Mouse (Mus musculus): ENCODE measurements around the gene Braf.

Gene Braf

DNA sequence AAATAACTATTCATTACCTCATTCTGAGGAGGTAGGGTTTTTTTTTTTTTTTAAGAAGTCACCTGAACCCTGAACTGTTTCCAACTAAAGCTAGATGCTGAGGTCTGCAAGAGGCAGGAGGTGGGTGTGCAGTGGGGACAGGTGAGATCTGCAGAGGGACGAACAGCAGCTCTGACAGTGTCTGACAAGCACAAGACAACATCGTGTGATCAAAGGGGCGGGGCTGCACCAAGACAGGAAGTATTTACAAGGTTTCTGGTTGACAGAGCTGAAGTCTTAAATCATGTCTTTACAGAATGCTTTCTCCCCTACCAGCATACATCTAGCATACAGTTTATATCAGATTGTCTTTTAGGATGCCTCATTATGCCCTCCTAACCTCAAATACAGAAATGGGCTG lies 118.4 kb downstream of the Braf start:
- peak in 1 of 2 experiments; percentile 24 for DNase-seq

- DNase-seq: no peak
Observed at GRCm38 (mm10) chr6:39606056-39606455, 119.2 kb downstream of the Braf start.

GRCm38 (mm10) chr6:39604565-39604964 lies 120.7 kb downstream of the Braf start:
- no peak for DNase-seq

DNA sequence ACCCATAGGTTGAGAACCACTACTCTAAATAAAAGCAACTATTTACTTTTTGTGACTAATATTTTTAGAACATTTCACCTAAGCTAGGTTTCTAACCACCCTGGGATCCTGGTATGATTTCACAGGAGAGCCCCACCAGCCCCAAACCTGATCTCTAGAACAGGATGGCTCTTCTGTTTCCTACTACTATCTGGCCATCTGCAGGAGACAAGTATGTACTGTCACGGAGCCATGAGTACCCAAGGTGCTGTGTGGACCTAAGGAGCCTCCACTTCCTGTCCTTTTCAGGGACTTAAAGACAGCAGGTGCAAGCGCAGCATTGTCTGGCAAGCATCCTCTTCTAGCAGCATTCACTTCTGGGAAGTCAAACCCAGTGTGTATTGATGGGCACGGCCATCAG lies 123.4 kb downstream of the Braf start:
- no peak for DNase-seq

GRCm38 (mm10) chr6:39600851-39601250 lies 124.4 kb downstream of the Braf start:
- DNase-seq: no peak

DNA sequence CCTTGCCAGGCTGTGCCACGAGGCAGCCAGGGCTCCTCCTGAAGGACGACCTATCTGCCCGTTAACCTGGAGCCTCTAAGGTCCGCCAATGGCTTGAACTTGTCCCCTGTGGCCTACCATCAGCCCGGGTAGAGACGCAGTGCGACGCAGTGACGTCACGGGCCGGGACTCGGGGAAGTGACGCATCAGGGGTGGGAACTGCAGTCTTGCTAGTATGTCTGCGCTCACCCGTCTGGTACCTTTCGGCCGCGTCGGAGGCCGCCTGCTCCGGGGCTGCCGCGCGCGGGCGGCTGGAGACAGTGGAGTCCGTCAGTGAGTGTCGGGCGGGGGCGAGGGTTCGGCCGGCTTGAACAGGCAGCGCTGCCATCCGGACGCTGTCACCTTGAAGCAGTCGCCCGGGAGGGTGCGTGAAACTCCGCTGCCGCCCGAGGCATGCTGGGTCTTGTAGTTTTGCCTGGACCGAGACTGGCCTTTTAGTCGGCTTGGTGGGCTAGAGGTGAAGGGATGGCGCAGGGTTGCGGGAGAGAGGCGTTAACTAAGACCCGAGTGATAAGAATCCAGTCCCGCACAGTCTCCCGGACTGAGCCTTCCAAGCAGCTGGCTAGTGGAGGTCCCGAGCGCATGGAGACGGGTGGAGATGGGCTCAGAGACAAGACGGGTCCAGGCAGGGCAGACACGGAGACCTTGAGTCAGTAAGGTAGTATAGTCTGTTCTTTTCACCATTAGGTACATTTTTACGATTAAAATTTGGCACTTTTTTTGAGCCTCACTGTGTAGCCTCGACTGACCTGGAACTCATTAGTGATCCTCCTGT lies 132.7 kb downstream of the Braf start, which contains the start of gene Ndufb2:
TSS of gene Ndufb2 (plus strand) at position 174 of the 814 bp plus-strand sequence.
- peak; percentile 86 to 93 for DNase-seq

- DNase-seq: no peak
Observed at GRCm38 (mm10) chr6:39591481-39591880, 133.8 kb downstream of the Braf start.

- DNase-seq: no peak
Observed at GRCm38 (mm10) chr6:39585517-39585916, 139.7 kb downstream of the Braf start, which contains the start of gene Gm42420. Gene Gm42420, plus strand, starts transcription at chr6:39585753.

- DNase-seq: no peak
Observed at GRCm38 (mm10) chr6:39581087-39581784, 144.0 kb downstream of the Braf start.

- no peak for DNase-seq
Observed at GRCm38 (mm10) chr6:39580558-39580957, 144.7 kb downstream of the Braf start.

- no peak for DNase-seq
Observed at GRCm38 (mm10) chr6:39579552-39579951, 145.7 kb downstream of the Braf start.

- DNase-seq: no peak
Observed at GRCm38 (mm10) chr6:39574951-39575350, 150.3 kb downstream of the Braf start.

GRCm38 (mm10) chr6:39574555-39574869 lies 150.8 kb downstream of the Braf start:
- DNase-seq: no peak

GRCm38 (mm10) chr6:39573791-39574554 lies 151.3 kb downstream of the Braf start, which contains the start of gene Adck2:
Gene Adck2, plus strand, starts transcription at chr6:39573873.
- DNase-seq: peak; percentile 66 to 68

DNA sequence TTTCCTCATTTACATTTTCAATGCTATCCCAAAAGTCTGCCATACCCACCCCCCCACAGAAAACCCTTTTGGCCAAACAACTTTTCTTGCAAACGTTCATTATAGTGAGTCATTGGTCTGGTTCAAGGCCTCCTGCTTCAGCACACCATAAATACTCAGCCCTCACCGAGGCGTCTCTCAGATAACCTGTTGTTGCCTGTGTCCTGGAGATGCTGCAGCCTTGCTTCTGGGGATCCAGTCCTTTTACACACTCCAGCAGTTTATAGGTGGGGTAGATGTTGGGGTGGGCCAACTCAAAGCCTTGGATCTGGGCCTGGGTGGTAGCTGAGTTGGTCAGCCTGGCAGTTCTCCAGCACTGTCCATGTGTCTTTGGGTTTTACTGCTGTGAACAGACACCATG lies 154.8 kb downstream of the Braf start:
- DNase-seq: no peak

GRCm38 (mm10) chr6:39567528-39567927 lies 157.7 kb downstream of the Braf start:
- no peak for DNase-seq

DNA sequence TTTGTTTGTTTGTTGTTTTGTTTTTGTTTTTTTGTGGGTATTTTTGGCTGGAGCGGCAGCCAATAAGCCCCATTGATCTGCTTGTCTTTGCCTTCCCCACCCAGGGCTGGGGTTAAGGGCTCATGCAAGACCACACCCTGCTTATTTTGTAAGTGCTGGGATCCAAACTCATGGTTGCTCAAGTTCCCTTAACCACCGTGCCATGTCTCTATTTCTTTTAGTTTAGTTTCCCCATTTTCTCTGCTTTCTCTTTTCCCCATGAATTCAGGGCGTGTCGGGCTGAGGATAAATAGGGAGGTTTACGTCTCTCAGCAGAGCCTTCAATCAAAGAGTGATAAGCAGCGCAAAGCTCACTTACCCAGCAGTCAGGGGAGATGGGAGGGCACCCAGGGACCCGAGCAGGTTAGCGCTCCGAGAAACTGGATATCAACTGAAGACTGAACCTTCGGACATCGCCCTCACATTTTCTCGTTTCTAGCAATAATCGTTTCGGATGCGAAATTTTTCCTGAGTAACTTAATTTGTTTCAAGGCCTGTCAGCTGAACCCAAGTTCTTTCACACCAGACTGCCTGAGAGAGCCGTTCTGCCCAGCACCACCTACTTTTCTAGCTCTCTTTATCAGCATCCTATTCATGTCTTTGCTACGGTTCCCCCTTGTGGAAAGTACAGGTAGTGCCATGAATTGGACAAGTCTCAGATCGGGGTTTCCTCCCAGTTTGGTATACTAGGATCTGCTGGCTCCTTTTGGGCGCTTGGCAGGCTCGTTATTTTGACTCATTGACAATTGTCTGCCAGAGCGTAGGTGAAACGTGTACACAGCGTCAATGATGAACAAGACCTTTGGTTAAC lies 162.9 kb downstream of the Braf start:
- DNase-seq: peak in 1 of 2 experiments; percentile 70

- no peak for DNase-seq
Observed at GRCm38 (mm10) chr6:39559276-39559939, 165.9 kb downstream of the Braf start.

DNA sequence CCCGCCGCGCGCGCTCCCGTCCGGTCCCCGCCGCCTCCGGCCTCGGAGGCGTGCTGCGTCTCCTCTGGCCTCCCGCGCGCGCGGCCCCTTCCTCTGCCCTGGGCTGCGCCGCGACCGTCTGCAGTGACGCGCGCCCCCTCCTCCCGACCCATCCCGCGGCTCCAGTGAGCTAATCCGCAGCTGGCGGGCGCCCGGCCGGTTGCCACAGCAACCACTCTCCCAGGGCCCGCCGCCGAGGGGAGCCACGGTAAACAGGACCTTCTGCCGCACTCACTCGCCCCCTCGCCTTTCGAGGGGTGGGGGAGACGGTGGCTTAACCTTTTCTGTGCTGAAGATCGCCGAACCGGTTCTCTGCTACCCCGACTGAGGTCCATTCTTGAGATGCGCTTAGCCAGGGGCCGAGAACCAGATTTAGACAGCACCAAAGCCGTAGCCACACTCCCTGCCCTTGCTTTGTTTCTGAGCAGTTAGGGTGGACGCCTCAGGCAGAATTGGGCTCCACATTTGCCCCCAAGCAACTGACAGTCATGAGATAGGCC lies 167.5 kb downstream of the Braf start, which contains the start of gene Dennd2a:
TSS of gene Dennd2a (minus strand) at position 145 of the 539 bp plus-strand sequence.
- peak; percentile 11 to 21 for DNase-seq

DNA sequence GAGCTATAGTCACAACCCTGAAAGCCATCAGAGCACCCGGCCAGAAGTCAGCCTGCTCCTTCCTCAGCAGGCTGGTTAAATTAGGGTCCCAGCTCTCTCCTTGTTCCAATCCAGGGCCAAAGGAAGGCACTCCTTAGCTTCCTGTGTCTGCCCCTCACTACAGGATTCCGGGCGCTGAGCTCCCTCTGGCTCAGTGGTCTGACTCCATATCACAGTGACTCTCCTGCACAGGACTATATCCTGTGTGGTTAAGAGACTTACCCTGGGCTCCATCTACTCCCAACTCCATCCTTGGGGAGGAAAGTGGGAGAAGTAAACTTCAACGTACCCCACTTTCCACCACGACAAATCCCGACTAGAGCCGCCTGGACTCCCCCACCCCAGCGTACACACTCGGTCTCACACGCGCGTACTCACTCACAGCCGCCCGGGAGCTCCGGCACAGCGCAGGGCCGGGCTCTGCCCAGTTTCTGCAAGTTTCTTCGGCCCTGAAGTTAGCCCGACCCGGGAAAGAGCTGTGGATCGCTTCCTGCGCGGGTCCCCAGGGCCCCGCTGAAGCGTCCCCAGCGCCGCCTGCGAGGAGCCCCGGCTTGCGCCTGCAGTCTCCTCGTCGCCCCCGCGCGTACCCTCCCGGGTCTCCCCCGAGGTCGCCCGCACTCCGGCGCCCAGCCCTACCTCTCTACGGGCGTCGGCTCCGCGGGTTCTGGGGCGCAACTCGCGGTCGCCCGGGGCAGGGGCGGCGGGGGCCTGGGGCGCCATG lies 168.2 kb downstream of the Braf start:
- no peak for DNase-seq

GRCm38 (mm10) chr6:39555648-39555945 lies 169.7 kb downstream of the Braf start:
- no peak for DNase-seq

All from spleen, adult 18-20 months (tissue).